Mouse (Mus musculus) kidney, adult 11 months (tissue): ENCODE measurements around the gene Paf1.

Experiments
- DNase-seq: peaks from one replicate; pipeline ENCODE4 v3.0.0; 2022

Paf1 gene

DNA sequence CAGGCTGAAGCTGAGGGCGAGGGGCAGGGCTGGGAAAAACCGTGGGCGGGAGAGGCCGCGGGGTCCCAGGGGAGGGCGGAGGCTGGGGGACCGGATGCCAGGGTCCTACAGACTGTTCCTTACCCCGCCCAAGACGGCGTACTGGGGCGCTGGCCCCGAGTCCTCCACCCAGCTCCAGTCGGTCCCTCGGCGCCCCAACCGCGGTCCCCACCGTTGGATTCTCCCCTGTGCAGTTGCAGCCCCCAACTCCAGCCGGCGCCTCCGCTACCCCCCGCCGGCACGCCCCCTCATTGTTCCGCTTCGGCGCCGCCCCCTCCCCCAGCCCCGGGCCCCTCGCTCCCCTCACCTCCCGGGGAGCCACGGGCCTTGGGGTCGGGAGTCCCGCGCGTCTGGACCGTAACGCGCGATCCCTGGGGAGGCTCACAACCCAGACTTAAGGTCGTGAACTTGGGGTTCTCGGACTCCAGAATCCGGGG is 21.2 kb upstream of the Paf1 start:
- DNase-seq = peak; percentile 60

DNA sequence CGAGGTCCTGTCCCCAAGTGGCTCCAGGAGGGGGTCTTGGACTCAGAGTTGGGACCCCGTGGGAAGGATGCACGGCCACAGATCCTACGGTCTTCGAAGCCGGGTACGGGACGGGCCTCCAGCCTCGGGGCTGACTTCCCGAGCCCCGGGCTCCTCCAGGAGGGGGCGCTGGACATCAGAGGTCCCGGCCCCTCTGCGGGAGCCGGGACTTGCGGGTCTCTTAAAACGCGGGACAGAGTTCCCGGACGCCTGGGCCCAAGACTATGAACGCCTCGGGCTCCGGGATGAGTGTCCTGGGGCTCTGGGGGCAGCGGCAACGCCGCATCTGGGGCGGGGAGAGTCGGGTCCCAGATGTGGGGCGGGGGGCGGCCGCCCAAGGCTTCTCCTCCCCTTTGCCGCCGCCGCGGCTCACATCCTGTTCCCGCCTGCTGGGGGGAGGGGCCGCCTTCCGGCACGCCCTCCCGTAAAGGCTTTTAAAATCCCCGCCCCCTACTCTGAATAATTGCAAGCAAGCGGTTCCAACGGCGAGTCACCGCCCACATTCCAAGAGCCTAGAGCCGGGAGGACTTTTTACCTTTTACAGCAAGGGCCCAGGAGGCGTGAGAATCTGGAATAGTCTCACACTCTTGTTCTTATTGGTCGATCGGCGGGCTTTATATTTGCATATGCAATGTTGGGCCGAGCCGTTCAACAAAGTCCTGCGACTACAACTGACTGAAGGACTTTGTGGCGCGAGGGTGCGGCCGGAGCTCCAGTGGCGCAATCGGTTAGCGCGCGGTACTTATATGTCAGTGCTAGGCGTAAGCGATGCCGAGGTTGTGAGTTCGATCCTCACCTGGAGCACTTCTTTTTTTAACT is 20.3 kb upstream of the Paf1 start, which contains the start of gene Plekhg2:
Plekhg2 (minus strand) TSS at position 349 of the 858 bp plus-strand sequence.
- DNase-seq = peak; percentile 100

DNA sequence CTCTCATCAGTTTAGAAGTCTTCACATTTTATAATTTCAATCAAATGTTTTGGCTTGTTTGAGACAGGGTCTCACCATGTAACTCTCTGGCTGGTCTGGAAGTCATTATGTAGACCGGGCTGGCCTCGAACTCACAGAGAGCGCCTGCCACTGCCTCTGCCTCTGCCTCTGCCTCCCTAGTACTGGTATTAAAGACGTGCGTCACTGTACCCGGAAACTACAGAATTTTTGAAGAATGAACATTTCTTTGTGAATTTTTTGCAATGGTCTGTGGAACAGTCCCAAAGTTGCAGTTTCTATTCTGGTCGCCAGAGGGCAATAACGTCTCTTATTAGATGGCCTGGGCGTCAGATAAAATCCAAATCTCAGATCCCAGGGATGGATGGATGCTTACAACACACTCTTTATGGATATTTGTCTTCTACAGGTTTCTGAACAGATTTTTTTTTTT is 19.6 kb upstream of the Paf1 start:
- no peak for DNase-seq

DNA sequence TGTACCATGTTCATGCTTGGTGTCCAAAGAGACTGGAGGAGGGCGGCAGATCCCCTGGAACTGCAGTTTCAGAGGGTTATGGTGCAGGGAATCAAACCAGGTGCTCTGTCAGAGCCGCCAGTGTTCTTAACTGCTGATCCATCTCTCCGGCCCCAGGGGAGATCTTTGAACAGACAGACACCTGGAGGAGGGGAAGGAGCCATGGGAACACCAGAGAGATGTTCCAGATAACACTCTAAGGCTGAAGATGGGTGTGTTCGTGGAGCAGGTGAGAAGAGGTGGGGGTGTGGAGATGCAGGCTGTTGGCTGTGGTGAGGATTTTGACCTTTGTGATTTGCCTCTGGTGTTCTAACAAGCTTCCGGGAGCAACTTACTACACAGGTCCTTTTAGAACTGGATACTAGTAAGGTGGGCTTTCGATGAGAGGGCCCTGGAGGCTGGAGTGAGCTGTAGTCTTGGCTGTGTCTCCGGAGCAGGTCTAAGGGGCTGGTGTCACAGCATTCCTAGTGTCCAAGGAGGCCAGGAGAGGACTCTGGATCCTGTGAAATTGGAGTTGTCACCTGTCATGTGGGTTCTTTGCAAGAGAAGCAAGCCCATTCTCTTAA is 18.8 kb upstream of the Paf1 start:
- DNase-seq = no peak

DNA sequence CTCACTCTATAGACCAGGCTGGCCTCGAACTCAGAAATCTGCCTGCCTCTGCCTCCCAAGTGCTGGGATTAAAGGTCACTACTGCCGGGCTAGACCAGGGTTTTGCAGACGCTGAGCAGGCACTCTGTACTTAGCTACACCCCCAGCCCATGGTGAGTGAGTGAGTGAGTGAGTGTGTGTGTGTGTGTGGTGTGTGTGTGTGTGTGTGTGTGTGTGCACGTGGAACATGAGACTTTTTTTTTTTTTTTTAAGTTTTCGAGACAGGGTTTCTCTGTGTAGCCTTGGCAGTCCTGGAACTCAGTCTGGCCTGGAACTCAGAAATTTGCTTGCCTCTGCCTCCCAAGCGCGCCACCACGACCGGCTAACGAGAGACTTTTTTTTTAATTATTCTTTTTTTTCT is 18.1 kb upstream of the Paf1 start:
- DNase-seq = no peak

DNA sequence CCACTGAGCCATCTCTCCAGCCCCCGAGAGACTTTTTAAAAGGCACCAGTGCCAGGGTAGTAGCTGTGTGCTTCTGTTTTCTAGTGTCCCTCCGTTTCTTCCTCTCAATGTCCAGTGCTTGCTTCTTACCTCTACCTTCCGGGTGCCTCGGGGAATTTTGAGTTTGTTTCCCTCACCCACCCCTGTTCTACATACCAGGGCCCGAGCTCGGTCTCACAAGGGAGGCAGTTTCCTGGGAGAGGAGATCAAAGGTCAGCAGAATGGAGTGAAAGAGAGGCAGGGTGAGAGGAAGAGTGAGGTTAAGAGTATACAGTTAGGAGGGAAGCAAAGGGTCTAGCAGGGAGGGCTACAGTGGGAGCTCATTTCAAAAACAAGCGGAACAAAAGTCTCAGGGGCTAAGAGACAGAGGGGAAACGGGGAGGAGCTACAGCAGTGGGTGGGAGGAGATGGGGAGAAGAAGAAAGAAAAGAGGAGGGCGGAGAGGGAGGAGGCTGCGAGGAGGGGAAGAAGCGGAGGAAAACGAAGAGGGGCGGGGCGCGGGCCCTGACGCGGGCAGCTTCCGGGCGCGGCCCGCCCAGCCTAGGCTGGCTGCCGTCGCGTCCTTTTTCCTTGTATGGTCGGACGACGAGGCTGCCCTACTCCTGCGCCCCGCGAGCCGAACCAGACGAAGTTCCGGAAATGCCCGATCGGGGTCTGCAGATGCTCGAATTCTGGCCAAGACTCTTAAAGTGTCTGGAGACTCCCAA is 17.4 kb upstream of the Paf1 start:
- DNase-seq = peak; percentile 92

DNA sequence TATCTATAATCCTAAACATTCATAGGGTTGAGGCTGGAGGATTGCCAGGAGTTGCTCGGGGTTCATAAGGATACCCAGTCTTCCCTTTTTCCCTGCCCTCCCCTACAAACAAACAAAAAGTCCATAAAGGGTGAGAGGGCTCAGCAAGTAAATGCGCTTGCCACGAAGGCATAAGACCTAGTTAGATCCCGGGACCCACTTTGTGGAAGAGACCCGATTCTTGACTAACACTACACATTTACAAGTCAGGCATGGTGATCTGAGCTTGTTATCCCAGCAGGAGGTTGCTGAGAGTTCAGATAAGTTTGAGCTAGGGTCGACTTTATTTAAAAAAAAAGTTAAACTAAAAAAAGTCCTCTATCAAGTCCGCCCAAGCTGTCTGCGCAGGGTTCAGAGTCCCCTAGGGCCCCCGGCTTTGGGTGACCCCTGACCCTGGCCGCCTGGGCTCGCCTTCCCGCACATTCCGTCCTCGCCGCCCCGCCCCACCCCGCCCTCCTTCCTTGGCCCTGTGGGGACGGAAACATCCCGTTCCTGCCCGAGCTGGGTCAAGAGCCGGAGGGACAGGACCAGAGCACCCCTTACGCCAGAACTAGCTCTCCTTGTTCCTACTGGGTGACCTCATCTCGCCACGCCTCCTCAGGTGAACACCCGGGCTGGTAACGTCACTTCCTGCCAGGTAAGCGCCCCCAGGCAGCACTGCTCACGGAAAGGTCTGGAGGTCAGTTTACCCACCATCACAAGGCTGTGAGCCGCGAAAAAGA is 16.6 kb upstream of the Paf1 start:
- peak; percentile 95 for DNase-seq

DNA sequence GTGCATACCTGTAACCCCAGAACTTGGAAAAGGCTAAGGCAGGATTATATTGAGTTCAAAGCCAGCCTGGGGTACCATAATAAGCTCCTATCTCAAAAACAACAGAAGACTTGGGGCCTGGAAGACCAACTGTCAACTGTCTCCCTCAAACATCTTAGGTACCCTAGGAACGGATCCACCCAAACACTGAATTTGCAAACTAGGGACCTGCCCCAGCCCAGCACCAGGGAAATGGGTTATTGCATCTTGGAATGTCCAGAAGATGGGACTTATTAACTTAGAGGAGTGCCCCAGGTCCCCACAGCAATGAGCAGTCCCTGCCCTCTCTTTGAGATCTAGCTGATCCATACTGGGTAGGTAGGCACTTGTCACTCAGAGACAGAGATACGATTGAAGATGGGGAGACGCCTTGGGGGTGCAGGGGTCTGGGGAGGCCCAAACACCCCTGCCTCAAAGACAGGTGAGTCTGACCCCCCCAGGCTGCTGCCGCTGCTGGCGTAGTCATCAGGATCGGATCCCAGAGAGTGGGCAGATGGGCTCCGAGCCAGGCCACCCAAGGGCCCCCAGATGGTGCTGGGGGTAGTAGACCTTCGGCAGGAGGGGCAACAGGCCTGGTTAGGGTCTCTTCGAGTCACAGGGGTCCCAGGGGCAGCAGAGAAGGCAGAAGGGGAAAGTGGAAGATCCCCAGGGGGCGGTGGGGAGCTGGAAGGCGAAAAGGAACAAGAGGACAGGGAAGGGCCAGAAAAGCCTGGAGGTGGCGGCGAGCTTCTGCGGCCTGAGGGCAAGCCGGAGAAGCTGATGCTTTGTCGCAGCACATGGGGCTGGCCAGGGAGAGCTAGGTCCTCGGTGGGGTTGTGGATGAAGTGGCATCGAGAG is 15.3 kb upstream of the Paf1 start:
- peak; percentile 51 for DNase-seq

DNA sequence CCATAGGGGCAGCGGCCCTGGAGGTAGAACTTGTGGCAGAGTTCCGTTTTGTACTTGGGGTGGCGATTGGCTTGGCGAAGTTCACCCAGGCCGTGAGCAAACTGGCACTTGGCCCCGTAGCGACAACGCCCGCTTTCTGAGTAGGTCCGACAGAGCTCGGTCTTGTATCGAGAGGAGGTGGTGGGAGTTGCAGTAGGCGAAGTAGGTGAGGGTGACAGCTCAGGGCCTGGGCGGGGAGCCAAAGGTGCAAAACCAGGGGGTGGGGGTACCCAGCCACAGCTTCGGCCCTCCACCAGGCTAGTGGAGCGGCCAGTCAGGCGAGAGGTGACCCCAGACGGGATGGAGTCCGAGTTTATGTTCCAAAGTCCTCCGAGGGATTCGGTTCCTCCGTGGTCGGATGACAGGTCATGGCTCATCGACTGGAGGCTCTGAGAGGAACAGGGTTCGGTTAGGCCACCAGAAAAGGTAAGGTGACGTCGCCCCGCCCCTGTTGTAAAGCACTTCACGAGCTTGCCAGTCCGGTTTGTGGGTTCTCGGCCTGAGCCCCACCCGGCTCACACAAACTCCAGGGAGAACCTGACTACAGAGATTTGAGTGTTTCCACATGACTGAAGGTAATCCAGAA is 14.6 kb upstream of the Paf1 start:
- peak; percentile 88 for DNase-seq

DNA sequence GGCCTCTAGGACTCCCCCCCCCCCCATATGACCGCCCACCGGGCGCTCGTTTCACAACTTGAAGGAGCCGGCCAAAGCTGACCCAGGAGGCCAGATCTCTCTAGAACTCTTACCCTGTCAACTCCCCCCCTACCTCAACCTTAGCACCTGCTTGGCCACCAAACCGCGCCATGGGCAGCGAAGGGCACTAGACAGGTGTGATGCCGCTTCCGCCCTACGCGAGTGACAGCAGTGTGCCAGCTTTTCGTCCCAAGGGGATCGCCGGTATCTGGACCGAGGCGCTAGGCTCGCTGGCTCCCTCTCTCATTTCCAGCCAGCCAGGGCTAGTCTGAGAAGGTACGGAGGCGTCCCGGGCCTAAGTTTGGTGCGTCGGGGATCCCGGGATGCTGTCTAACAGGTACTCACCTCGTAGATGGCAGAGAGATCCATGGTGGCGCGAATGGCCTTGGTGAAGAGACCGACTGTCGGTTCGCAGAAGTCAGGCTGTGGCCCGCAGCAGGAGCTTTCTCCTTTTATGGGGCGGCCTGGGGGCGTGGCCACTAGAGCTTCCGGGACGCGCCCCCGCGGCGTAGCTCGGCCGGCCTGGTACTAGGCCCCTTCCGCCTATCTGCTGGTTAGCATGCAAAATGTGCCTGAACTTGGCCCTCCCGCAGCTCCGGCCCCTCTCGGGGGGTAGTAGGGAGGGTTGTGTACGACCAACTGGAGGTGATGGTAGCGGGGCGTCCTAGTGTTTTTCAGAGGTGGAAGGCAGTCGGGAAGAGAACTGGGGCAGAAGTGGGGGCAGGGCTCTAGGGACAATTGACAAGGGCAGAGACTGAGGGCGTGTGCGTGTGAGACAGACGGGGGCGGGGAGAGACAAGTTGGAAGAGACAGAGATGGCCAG is 13.7 kb upstream of the Paf1 start:
- peak; percentile 93 for DNase-seq

DNA sequence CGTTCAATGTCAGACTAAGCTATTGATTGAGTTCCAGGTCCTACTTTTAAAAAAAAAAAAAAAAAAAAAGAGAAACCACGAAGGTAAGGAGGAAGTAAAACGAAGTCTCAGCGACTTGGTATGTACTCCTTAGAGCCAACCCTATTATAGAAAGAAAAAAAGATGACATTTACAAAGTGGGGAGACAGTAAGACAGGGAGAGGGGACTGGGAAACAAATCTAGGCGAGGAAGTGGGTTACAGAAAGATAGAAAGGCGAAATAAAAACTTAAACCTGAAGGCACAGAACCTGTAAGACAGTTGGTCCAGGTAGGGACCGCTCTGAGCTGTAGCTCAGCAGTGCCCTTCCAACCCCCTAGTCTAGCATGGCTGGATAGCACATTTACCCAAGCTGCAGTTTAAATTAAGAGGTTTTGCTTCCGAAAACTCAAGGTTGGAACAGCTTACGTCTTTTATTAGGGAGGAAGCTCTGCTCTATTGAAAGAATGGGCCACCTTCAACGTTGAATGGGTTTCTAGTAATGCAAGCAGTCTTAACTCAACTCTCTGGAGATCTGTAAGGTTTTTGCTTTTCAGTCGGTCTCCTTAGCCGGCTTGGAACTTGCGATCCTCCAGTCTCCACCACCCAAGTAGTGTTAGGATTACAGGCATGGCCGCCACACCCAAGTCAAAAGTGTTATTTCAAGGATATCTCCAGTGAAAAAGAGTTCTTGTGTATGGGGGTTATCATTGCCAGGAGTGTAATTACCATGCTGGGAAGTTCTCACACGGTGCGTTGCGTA is 12.3 kb upstream of the Paf1 start, which contains the start of gene Zfp36:
Zfp36 (minus strand) TSS at position 17 of the 780 bp plus-strand sequence.
- DNase-seq = no peak

DNA sequence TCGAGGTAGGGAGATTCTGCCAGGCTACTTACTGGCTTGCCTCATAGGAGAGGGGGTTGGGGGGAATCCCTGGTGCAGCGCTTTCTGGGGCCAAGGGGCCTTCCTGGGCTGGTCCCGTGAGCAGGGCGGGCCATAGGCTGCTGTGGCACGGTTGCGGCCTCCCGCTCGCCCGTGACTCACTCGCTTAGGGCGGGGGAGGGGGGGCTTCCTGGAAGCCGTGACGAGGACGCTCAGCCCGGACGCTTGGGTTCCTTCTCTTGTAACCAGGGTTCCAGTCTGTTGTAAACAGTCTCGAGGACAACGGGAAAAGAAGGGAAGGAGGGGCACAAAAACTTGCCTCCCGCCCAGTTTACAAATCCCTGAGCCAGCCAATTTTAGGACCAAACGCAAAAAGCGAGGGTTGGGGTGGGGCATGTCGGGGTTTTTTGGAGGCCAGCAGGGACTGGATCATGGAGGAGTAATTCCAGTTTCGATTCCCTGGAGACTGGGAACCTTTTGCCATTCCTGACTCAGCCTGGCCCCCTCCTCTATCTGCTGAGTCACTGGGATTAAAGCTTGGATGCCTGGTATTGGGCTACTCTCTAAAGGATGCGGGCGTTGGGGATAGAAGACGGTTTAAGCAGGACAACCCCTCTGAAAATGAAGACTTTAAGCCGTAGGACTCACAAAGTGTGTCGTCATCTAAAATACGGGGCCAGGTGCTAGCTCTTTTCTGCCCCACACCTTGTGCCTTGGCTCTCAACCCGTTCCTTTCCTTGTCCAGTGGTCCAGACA is 11.5 kb upstream of the Paf1 start:
- peak; percentile 78 for DNase-seq

DNA sequence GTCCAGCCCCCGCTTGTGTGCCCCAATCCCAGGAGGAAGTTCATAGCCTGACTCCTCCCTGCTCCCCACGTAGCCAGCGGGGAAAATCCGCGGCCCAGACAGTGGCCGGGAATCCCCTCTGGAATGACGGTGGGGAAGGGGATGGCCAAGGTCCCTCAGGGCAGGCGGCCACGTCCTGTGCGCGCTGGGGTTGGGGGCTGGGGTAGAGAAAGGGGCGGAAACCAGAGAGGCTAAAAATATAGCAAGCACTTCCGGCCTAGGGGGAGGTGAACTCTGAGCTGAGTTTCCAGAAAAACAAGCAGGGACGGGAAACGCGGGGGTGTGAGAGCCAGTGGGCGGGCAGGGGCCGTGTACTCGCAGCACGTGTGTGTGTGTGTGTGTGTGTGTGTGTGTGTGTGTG is 10.8 kb upstream of the Paf1 start:
- DNase-seq = peak; percentile 89

DNA sequence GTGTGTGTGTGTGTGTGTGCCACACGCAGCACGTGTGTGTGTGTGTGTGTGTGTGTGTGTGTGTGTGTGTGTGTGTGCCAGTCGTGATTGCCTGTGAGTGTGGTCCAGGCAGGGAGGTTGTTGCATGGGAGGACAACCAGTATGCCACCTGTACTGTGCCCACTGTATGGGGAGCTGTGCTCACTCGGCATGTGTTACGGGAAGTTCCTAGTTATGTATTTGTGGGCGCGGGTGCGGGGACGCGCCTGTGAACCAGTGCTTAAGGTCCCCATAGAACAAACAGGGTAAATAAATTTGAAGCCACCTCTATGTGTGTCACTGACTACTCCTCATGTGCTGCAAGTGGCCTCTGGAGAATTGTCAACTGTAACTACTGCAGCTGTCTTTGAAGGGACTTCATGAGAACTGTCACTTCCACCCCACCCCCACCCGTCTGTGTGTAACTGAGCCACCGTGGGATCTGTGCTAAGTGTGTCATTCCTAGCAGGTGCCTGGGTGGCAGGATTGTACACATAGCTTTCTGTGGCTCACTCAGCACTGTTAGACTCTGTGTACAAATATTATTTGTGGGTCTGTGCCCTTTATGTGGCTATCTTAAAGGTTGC is 10.3 kb upstream of the Paf1 start:
- DNase-seq = no peak

DNA sequence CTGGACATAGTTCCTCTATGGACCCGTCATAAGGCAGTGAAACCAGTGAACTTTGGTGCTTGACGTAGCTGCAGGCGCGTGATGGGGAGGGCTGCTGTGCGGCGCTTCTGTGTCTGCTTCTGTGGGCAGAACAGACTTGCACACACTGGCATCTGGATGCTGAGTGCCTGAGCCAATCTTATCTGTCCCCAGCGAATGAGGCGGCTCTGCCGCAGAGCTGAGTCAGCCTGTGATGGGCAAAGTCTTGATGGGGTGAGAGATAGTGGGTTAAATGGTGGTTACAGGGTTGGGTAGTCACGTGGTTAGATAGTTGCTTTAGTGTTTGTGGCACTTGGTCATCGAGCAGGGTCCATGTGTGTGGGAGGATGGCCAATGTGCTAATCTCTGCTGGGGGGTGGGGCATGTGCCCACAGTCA is 9.8 kb upstream of the Paf1 start:
- peak; percentile 85 for DNase-seq

DNA sequence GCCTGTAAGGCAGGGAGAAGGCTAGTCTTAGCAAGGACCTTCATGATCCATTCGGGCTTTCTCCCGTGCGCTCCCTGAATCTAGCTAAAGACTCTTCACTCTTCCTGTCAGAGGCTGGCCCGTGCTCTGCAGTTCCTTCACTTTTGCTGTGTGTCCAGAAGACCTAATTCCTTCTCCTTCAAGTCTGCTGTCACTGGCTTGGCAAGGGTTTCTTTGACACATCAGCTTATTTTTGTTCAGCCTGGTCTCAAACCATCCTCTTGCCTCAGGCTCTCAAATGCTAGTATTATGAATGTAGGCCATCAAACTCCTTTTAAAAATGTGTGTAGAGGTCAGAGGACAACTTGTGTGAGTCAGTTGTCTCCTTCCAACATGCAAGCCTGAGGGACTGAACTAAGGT is 9.1 kb upstream of the Paf1 start:
- DNase-seq = no peak

DNA sequence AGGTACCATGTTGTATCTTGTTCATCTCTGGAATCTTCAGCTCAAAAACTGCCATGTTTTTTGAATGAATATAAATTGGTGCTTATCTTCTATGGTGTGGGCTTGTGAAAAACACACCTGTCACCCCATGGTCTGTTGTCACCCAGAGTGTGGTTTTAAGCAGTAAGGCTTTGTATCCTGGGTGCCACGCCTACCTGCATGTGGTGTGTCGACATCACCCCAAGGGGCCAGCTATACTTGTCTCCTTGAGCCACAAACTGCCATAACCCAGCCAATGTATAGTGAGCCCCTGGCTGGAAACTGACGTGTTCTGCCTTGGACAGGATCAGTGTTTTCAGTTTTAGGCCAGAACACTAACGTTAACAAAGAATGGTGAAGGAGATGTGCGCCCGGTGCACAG is 8.6 kb upstream of the Paf1 start:
- no peak for DNase-seq

DNA sequence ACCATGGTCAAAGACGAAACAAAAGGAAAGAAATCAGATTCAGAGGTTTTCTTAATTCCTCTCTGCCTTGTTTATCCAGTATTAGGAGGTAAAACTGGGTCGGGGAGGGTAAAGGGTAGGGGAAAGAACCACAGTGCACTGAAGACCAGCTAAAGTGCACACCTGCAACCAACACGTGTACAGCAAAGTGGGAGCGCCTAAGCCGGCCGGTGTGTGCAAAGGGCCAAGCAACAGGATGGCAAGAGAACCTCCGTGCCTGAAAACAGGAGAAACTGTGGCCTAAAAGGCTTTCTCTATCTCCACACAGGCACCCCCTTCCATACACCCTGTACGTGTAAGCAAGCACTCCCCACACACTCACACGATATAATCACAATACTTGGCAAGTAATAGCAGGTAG is 7.6 kb upstream of the Paf1 start:
- no peak for DNase-seq
